Mouse (Mus musculus) midbrain, embryonic 16.5 days (tissue): ENCODE results near the gene Odf3l1. TPM values are rescaled to one million over a fixed set of nuclear protein-coding genes. Genes with fewer than 3 reads are reported as not detected.

Experiments
- ATAC-seq: fragments of 200-750 bp; cut with Nextera tagmentation; 2 replicates; pipeline ENCODE4 v1.8.0; 2017; ENCODE audit warnings: moderate TSS enrichment
- H3K27ac ChIP-seq: fragments of 300-500 bp; sonication (generic); 2 replicates; pipeline ENCODE4 v1.5.1; 2014; ENCODE audit warnings: mild to moderate bottlenecking, low read length, mixed read lengths
- H3K27me3 ChIP-seq: fragments of 300-500 bp; sonication (generic); 2 replicates; pipeline ENCODE4 v1.6.1; 2014; ENCODE audit warnings: low read depth, low read length, mixed read lengths; ENCODE audit not compliant: control insufficient read depth, insufficient read depth
- H3K36me3 ChIP-seq: fragments of 300-500 bp; sonication (generic); 2 replicates; pipeline ENCODE4 v1.6.1; 2014; ENCODE audit warnings: mild to moderate bottlenecking, low read length, moderate library complexity, mixed read lengths; ENCODE audit not compliant: control insufficient read depth, insufficient read depth
- H3K4me1 ChIP-seq: fragments of 300-500 bp; sonication (generic); 2 replicates; pipeline ENCODE4 v1.6.1; 2014; ENCODE audit warnings: mild to moderate bottlenecking, low read length, mixed read lengths; ENCODE audit not compliant: control insufficient read depth, insufficient read depth
- H3K4me2 ChIP-seq: fragments of 300-500 bp; sonication (generic); 2 replicates; pipeline ENCODE4 v1.6.1; 2014; ENCODE audit warnings: mild to moderate bottlenecking, low read length, mixed read lengths
- H3K4me3 ChIP-seq: fragments of 300-500 bp; sonication (generic); 2 replicates; pipeline ENCODE4 v1.5.1; 2014; ENCODE audit warnings: low read depth, mild to moderate bottlenecking, low read length, moderate library complexity, mixed read lengths
- H3K9ac ChIP-seq: fragments of 300-500 bp; sonication (generic); 2 replicates; pipeline ENCODE4 v1.6.1; 2014; ENCODE audit warnings: low read depth, low read length, mixed read lengths
- H3K9me3 ChIP-seq: fragments of 300-500 bp; sonication (generic); replicated peaks from 2 replicates; pipeline ENCODE4 v1.6.1; 2014; ENCODE audit warnings: mild to moderate bottlenecking, low read length, mixed read lengths; ENCODE audit not compliant: control insufficient read depth, poor library complexity, severe bottlenecking
- WGBS: fragments of 180-500 bp; shearing (Covaris S2); extraction: QIAGEN DNeasy Blood & Tissue Kit; methylation state at CpG from one replicate; pipeline ENCODE4 v1.1.7; 2014; 5-methylcytosine and 5-hydroxymethylcytosine counted together
- polyA plus RNA-seq: library from polyadenylated mRNA; unstranded; fragments of >200 nt; fragmentation: Nextera tagmentation; extraction: Ambion mirVana; gene quantifications from 2 replicates; pipeline ENCODE4 v1.2.1, GENCODE M21; 2015

The Odf3l1 gene
- polyA plus RNA-seq, 1 experiment from 2014 or later = not detected

GRCm38 (mm10) chr9:56864832-56865231, 353 bp upstream of the Odf3l1 start, which contains the start of gene Cspg4:
Gene Cspg4 (plus strand): TSS chr9:56865033.
- 1% methylated on average over 24 of the region's 24 CpGs for WGBS
- Histone ChIP-seq H3K9ac (peak within 1 kb of the TSS; percentile 5; the same call in 1 of the 2 replicates), H3K27me3 (peaks cover 11% of the 10 kb centered on the region), H3K27ac (no peak within 1 kb of the TSS), H3K9me3 (no peaks in the 10 kb centered on the region), H3K36me3 (no peaks in the 10 kb centered on the region), H3K4me1 (peaks cover 6% of the 10 kb centered on the region; the same call in 1 of the 2 replicates), H3K4me3 (peak within 1 kb of the TSS; percentile 21), H3K4me2 (peak within 1 kb of the TSS; percentile 43)
- no peak for ATAC-seq

- no peak overlapping the region for H3K4me3 ChIP-seq
- 84% methylated on average over 2 of the region's 2 CpGs for WGBS
- H3K36me3 ChIP-seq = no peaks in the 10 kb centered on the region
- H3K4me1 ChIP-seq = 0 out of 2 replicates have a peak, but pooled peaks cover 3% of the 10 kb centered on the region
- no peaks in the 10 kb centered on the region for H3K9me3 ChIP-seq
- H3K9ac ChIP-seq = no peak overlapping the region
- no peak for ATAC-seq
- no peak overlapping the region for H3K27ac ChIP-seq
- H3K27me3 ChIP-seq = peaks cover 11% of the 10 kb centered on the region
- H3K4me2 ChIP-seq = no peak overlapping the region
Measured at GRCm38 (mm10) chr9:56862863-56863262, 1.6 kb downstream of the Odf3l1 start.

GRCm38 (mm10) chr9:56860486-56861269, 3.8 kb downstream of the Odf3l1 start:
- Histone ChIP-seq H3K36me3 (no peaks in the 10 kb centered on the region), H3K4me2 (no peak overlapping the region), H3K4me3 (no peak overlapping the region), H3K9ac (no peak overlapping the region), H3K27me3 (peaks cover 11% of the 10 kb centered on the region), H3K9me3 (no peaks in the 10 kb centered on the region), H3K27ac (no peak overlapping the region), H3K4me1 (0 out of 2 replicates have a peak, but pooled peaks cover 3% of the 10 kb centered on the region)
- ATAC-seq = no peak
- WGBS = 74% methylated on average over 15 of the region's 15 CpGs

- H3K9ac ChIP-seq = no peak overlapping the region
- H3K4me3 ChIP-seq = no peak overlapping the region
- peaks cover 11% of the 10 kb centered on the region for H3K27me3 ChIP-seq
- no peak overlapping the region for H3K4me2 ChIP-seq
- H3K27ac ChIP-seq = no peak overlapping the region
- H3K9me3 ChIP-seq = no peaks in the 10 kb centered on the region
- 0 out of 2 replicates have a peak, but pooled peaks cover 3% of the 10 kb centered on the region for H3K4me1 ChIP-seq
- no peak for ATAC-seq
- 66% methylated on average over 3 of the region's 3 CpGs for WGBS
- H3K36me3 ChIP-seq = no peaks in the 10 kb centered on the region
Measured at GRCm38 (mm10) chr9:56860035-56860434, 4.4 kb downstream of the Odf3l1 start.

GRCm38 (mm10) chr9:56857463-56857862, 7.0 kb downstream of the Odf3l1 start:
- H3K9me3 ChIP-seq = no peaks in the 10 kb centered on the region
- no peak for ATAC-seq
- no peaks in the 10 kb centered on the region for H3K4me1 ChIP-seq
- H3K36me3 ChIP-seq = no peaks in the 10 kb centered on the region
- H3K27ac ChIP-seq = no peak overlapping the region
- no peak overlapping the region for H3K4me3 ChIP-seq
- no peak overlapping the region for H3K9ac ChIP-seq
- no peaks in the 10 kb centered on the region for H3K27me3 ChIP-seq
- 55% methylated on average over 3 of the region's 3 CpGs for WGBS
- no peak overlapping the region for H3K4me2 ChIP-seq

- Histone ChIP-seq H3K9me3 (no peaks in the 10 kb centered on the region), H3K36me3 (no peaks in the 10 kb centered on the region), H3K27ac (no peak overlapping the region), H3K27me3 (no peaks in the 10 kb centered on the region), H3K4me3 (no peak overlapping the region), H3K9ac (no peak overlapping the region), H3K4me2 (no peak overlapping the region), H3K4me1 (no peaks in the 10 kb centered on the region)
- 29% methylated on average over 11 of the region's 11 CpGs for whole genome bisulfite sequencing
- ATAC-seq = peak; percentile 37; the same call in 1 of the 2 replicates
Measured at GRCm38 (mm10) chr9:56851778-56852177, 12.7 kb downstream of the Odf3l1 start.

- Histone ChIP-seq H3K36me3 (no peaks in the 10 kb centered on the region), H3K27me3 (no peaks in the 10 kb centered on the region), H3K4me1 (no peaks in the 10 kb centered on the region), H3K27ac (no peak overlapping the region), H3K4me2 (no peak overlapping the region), H3K4me3 (no peak overlapping the region), H3K9me3 (no peaks in the 10 kb centered on the region), H3K9ac (no peak overlapping the region)
- no peak for ATAC-seq
- WGBS = 85% methylated on average over 4 of the region's 4 CpGs
Measured at GRCm38 (mm10) chr9:56850905-56851252, 13.6 kb downstream of the Odf3l1 start.

GRCm38 (mm10) chr9:56850128-56850904, 14.2 kb downstream of the Odf3l1 start:
- 82% methylated on average over 14 of the region's 14 CpGs for WGBS
- Histone ChIP-seq H3K9ac (no peak overlapping the region), H3K27me3 (no peaks in the 10 kb centered on the region), H3K9me3 (no peaks in the 10 kb centered on the region), H3K36me3 (no peaks in the 10 kb centered on the region), H3K4me3 (no peak overlapping the region), H3K4me2 (no peak overlapping the region), H3K27ac (no peak overlapping the region), H3K4me1 (no peaks in the 10 kb centered on the region)
- ATAC-seq = no peak

GRCm38 (mm10) chr9:56847523-56847922, 17.0 kb downstream of the Odf3l1 start:
- WGBS = 14% methylated on average over 3 of the region's 3 CpGs
- no peaks in the 10 kb centered on the region for H3K27me3 ChIP-seq
- H3K4me2 ChIP-seq = no peak overlapping the region
- no peaks in the 10 kb centered on the region for H3K9me3 ChIP-seq
- H3K27ac ChIP-seq = no peak overlapping the region
- H3K9ac ChIP-seq = no peak overlapping the region
- no peaks in the 10 kb centered on the region for H3K36me3 ChIP-seq
- peak; percentile 51; the same call in 1 of the 2 replicates for ATAC-seq
- H3K4me3 ChIP-seq = no peak overlapping the region
- H3K4me1 ChIP-seq = peaks cover 5% of the 10 kb centered on the region; the same call in 1 of the 2 replicates
